Mouse (Mus musculus) G1E-ER4 (cell line): ENCODE data around the gene Ccl24. TPM values are rescaled to one million over a fixed set of nuclear protein-coding genes. Genes with fewer than 3 reads are reported as not detected.

Source experiments
- GATA1 ChIP-seq: IDR thresholded peaks from one replicate; pipeline ENCODE4 v1.8.0; 2012; ENCODE audit warnings: low read length, inconsistent platforms
- polyA plus RNA-seq: library from polyadenylated mRNA; stranded (reverse); fragments of >175 nt; gene quantifications from 2 replicates; pipeline ENCODE4 v1.2.3, GENCODE M21; 2012

Ccl24 gene
- not detected in 2 replicates for polyA plus RNA-seq

GRCm38 (mm10) chr5:135573006-135573405 lies at the start of gene Ccl24:
TSS of gene Ccl24 (minus strand) at chr5:135573049.
- TF ChIP-seq GATA1 = no peak

GRCm38 (mm10) chr5:135621725-135622124 lies 48.9 kb upstream of the Ccl24 start:
- TF ChIP-seq GATA1 = no peak

GRCm38 (mm10) chr5:135620526-135620925 lies 47.7 kb upstream of the Ccl24 start:
- TF ChIP-seq GATA1 = no peak

GRCm38 (mm10) chr5:135609794-135610193 lies 36.9 kb upstream of the Ccl24 start:
- no peak for TF ChIP-seq GATA1

GRCm38 (mm10) chr5:135607581-135607980 lies 34.7 kb upstream of the Ccl24 start:
- no peak for TF ChIP-seq GATA1

GRCm38 (mm10) chr5:135589996-135590784 lies 17.3 kb upstream of the Ccl24 start:
- no peak for TF ChIP-seq GATA1

- TF ChIP-seq GATA1 = no peak
These were observed 14.9 kb upstream of the Ccl24 start for GRCm38 (mm10) chr5:135587764-135588163.

GRCm38 (mm10) chr5:135585691-135586090 lies 12.8 kb upstream of the Ccl24 start:
- no peak for TF ChIP-seq GATA1

- TF ChIP-seq GATA1 = no peak
These were observed 9.5 kb upstream of the Ccl24 start for GRCm38 (mm10) chr5:135582330-135582729.

GRCm38 (mm10) chr5:135579331-135579751 lies 6.5 kb upstream of the Ccl24 start:
- TF ChIP-seq GATA1 = no peak

- no peak for TF ChIP-seq GATA1
These were observed 3.2 kb upstream of the Ccl24 start for GRCm38 (mm10) chr5:135576055-135576454.

- TF ChIP-seq GATA1 = no peak
These were observed 4.2 kb downstream of the Ccl24 start for GRCm38 (mm10) chr5:135568698-135569097.

GRCm38 (mm10) chr5:135567556-135568265 lies 5.1 kb downstream of the Ccl24 start:
- TF ChIP-seq GATA1 = no peak

GRCm38 (mm10) chr5:135563469-135563868 lies 9.4 kb downstream of the Ccl24 start, which contains the start of gene Ccl26:
TSS of gene Ccl26 (minus strand) at chr5:135563569.
- TF ChIP-seq GATA1 = no peak

GRCm38 (mm10) chr5:135557671-135558070 lies 15.2 kb downstream of the Ccl24 start:
- no peak for TF ChIP-seq GATA1

- TF ChIP-seq GATA1 = no peak
These were observed 15.8 kb downstream of the Ccl24 start for GRCm38 (mm10) chr5:135557051-135557450.

GRCm38 (mm10) chr5:135556259-135556658 lies 16.6 kb downstream of the Ccl24 start:
- no peak for TF ChIP-seq GATA1
